Mouse (Mus musculus) midbrain, embryonic 16.5 days (tissue): ENCODE data around the gene Ccdc85c. TPM values are rescaled to one million over a fixed set of nuclear protein-coding genes. Genes with fewer than 3 reads are reported as not detected.

Experiments
- ATAC-seq: fragments of 200-750 bp; cut with Nextera tagmentation; 2 replicates; pipeline ENCODE4 v1.8.0; 2017; ENCODE audit warnings: moderate TSS enrichment
- H3K27ac ChIP-seq: fragments of 300-500 bp; sonication (generic); 2 replicates; pipeline ENCODE4 v1.5.1; 2014; ENCODE audit warnings: mild to moderate bottlenecking, low read length, mixed read lengths
- H3K27me3 ChIP-seq: fragments of 300-500 bp; sonication (generic); 2 replicates; pipeline ENCODE4 v1.6.1; 2014; ENCODE audit warnings: low read depth, low read length, mixed read lengths; ENCODE audit not compliant: control insufficient read depth, insufficient read depth
- H3K36me3 ChIP-seq: fragments of 300-500 bp; sonication (generic); 2 replicates; pipeline ENCODE4 v1.6.1; 2014; ENCODE audit warnings: mild to moderate bottlenecking, low read length, moderate library complexity, mixed read lengths; ENCODE audit not compliant: control insufficient read depth, insufficient read depth
- H3K4me1 ChIP-seq: fragments of 300-500 bp; sonication (generic); 2 replicates; pipeline ENCODE4 v1.6.1; 2014; ENCODE audit warnings: mild to moderate bottlenecking, low read length, mixed read lengths; ENCODE audit not compliant: control insufficient read depth, insufficient read depth
- H3K4me2 ChIP-seq: fragments of 300-500 bp; sonication (generic); 2 replicates; pipeline ENCODE4 v1.6.1; 2014; ENCODE audit warnings: mild to moderate bottlenecking, low read length, mixed read lengths
- H3K4me3 ChIP-seq: fragments of 300-500 bp; sonication (generic); 2 replicates; pipeline ENCODE4 v1.5.1; 2014; ENCODE audit warnings: low read depth, mild to moderate bottlenecking, low read length, moderate library complexity, mixed read lengths
- H3K9ac ChIP-seq: fragments of 300-500 bp; sonication (generic); 2 replicates; pipeline ENCODE4 v1.6.1; 2014; ENCODE audit warnings: low read depth, low read length, mixed read lengths
- H3K9me3 ChIP-seq: fragments of 300-500 bp; sonication (generic); replicated peaks from 2 replicates; pipeline ENCODE4 v1.6.1; 2014; ENCODE audit warnings: mild to moderate bottlenecking, low read length, mixed read lengths; ENCODE audit not compliant: control insufficient read depth, poor library complexity, severe bottlenecking
- WGBS: fragments of 180-500 bp; shearing (Covaris S2); extraction: QIAGEN DNeasy Blood & Tissue Kit; methylation state at CpG from one replicate; pipeline ENCODE4 v1.1.7; 2014; 5-methylcytosine and 5-hydroxymethylcytosine counted together
- polyA plus RNA-seq: library from polyadenylated mRNA; unstranded; fragments of >200 nt; fragmentation: Nextera tagmentation; extraction: Ambion mirVana; gene quantifications from 2 replicates; pipeline ENCODE4 v1.2.1, GENCODE M21; 2015

The Ccdc85c gene
- polyA plus RNA-seq, 1 experiment from 2014 or later, result 13.2 TPM

GRCm38 (mm10) chr12:108176366-108176765, 98.9 kb downstream of the Ccdc85c start:
- Histone ChIP-seq H3K4me1 (peaks cover 29% of the 10 kb centered on the region), H3K4me3 (no peak overlapping the region), H3K9ac (no peak overlapping the region), H3K9me3 (no peaks in the 10 kb centered on the region), H3K4me2 (no peak overlapping the region), H3K27me3 (no peaks in the 10 kb centered on the region), H3K27ac (no peak overlapping the region), H3K36me3 (no peaks in the 10 kb centered on the region)
- no peak for ATAC-seq
- WGBS, result 78% methylated on average over 3 of the region's 3 CpGs

DNA sequence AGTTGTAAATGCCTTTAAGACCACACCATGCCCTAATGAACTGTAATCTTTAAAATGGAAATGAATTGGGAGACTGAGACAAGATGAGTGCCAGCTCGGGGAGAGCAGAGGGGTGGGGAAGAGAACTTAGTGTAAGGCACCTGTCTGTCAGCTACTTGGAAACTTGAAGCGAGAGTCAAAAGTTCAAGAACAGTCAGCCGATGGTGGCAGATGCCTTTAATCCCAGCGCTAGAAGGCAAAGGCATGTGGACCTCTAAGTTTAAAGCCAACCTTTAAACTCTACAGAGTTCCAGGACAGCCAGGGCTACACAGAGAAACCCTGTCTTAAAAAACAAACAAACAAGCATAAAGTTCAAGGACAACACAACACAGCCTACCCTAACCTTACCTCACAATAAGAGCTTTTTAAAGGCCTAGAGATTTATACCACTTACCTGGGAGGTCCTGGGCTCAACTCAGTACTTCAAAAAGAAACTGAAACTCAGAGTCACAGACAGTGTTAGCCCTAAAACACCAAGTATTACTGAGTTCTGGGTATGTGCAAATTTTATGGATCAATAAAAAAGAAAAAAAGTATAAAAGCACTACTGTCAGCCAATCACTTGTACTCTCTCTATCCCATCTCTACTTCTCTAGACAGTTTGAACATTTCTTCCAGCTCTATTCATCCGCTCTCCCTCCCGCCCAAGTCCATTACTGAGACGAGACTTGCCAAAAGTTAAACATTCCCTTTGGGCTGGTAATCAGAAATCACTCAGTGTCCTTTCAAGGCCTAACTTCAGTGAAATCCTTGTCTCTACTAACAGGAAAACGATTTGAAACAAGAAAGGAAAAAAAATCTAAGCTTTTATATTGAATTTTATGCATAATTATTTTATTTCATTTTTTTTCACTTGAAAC, 100.4 kb downstream of the Ccdc85c start:
- ATAC-seq, result no peak
- WGBS, result 85% methylated on average over 8 of the region's 8 CpGs

GRCm38 (mm10) chr12:108172639-108173038, 102.6 kb downstream of the Ccdc85c start:
- Histone ChIP-seq H3K4me1 (peaks cover 12% of the 10 kb centered on the region), H3K27me3 (no peaks in the 10 kb centered on the region), H3K36me3 (no peaks in the 10 kb centered on the region), H3K4me2 (no peak overlapping the region), H3K4me3 (no peak overlapping the region), H3K27ac (no peak overlapping the region), H3K9me3 (no peaks in the 10 kb centered on the region), H3K9ac (no peak overlapping the region)
- no peak for ATAC-seq
- 62% methylated on average over 4 of the region's 4 CpGs for WGBS

More for the DNA sequence above, 100.4 kb downstream of the Ccdc85c start:
- H3K27me3 ChIP-seq, result no peaks in the 10 kb centered on the region
- no peak overlapping the region for H3K27ac ChIP-seq
- H3K9me3 ChIP-seq, result no peaks in the 10 kb centered on the region
- no peak overlapping the region for H3K4me3 ChIP-seq
- H3K4me2 ChIP-seq, result no peak overlapping the region
- H3K36me3 ChIP-seq, result no peaks in the 10 kb centered on the region
- H3K9ac ChIP-seq, result no peak overlapping the region
- peaks cover 19% of the 10 kb centered on the region for H3K4me1 ChIP-seq

GRCm38 (mm10) chr12:108171336-108171735, 103.9 kb downstream of the Ccdc85c start:
- H3K4me2 ChIP-seq, result no peak overlapping the region
- H3K9me3 ChIP-seq, result no peaks in the 10 kb centered on the region
- H3K9ac ChIP-seq, result no peak overlapping the region
- H3K36me3 ChIP-seq, result no peaks in the 10 kb centered on the region
- no peak for ATAC-seq
- no peaks in the 10 kb centered on the region for H3K27me3 ChIP-seq
- peaks cover 3% of the 10 kb centered on the region; the same call in 1 of the 2 replicates for H3K4me1 ChIP-seq
- no peak overlapping the region for H3K4me3 ChIP-seq
- no peak overlapping the region for H3K27ac ChIP-seq

DNA sequence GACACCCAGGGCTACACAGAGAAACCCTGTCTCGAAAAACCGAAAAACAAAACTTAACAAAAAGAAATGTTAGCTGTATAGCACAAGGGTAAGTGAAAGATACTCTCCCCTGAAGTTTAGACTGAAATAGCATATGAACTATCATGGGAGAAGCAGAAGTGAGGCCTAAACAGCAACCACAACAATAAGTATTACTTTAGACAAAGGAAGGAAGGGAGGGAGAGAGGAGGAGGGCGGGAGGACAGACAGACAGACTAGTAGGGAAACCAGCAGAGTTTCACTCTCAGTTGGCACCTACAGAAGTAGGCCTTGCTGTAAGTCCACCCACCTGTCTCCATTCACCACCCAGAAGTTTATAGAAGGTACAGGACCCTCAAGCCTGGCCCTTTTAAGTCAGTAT, 104.8 kb downstream of the Ccdc85c start:
- no peak overlapping the region for H3K4me3 ChIP-seq
- no peaks in the 10 kb centered on the region for H3K27me3 ChIP-seq
- no peaks in the 10 kb centered on the region for H3K36me3 ChIP-seq
- H3K9me3 ChIP-seq, result no peaks in the 10 kb centered on the region
- no peak overlapping the region for H3K9ac ChIP-seq
- peaks cover 3% of the 10 kb centered on the region; the same call in 1 of the 2 replicates for H3K4me1 ChIP-seq
- WGBS, result 99% methylated on average over 3 of the region's 3 CpGs
- ATAC-seq, result no peak
- H3K4me2 ChIP-seq, result no peak overlapping the region
- no peak overlapping the region for H3K27ac ChIP-seq

- 83% methylated on average over 3 of the region's 3 CpGs for whole genome bisulfite sequencing
- Histone ChIP-seq H3K4me3 (no peak overlapping the region), H3K27me3 (no peaks in the 10 kb centered on the region), H3K27ac (no peak overlapping the region), H3K9me3 (no peaks in the 10 kb centered on the region), H3K4me1 (peaks cover 3% of the 10 kb centered on the region; the same call in 1 of the 2 replicates), H3K36me3 (no peaks in the 10 kb centered on the region), H3K4me2 (no peak overlapping the region), H3K9ac (no peak overlapping the region)
- no peak for ATAC-seq
Observed at GRCm38 (mm10) chr12:108168909-108169308, 106.3 kb downstream of the Ccdc85c start.

- Histone ChIP-seq H3K4me2 (no peak overlapping the region), H3K9ac (no peak overlapping the region), H3K36me3 (peaks cover 10% of the 10 kb centered on the region; the same call in 1 of the 2 replicates), H3K9me3 (no peaks in the 10 kb centered on the region), H3K4me1 (no peaks in the 10 kb centered on the region), H3K27ac (no peak overlapping the region), H3K27me3 (no peaks in the 10 kb centered on the region), H3K4me3 (no peak overlapping the region)
- 75% methylated on average over 3 of the region's 3 CpGs for WGBS
- ATAC-seq, result no peak
Observed at GRCm38 (mm10) chr12:108163706-108164105, 111.5 kb downstream of the Ccdc85c start.

DNA sequence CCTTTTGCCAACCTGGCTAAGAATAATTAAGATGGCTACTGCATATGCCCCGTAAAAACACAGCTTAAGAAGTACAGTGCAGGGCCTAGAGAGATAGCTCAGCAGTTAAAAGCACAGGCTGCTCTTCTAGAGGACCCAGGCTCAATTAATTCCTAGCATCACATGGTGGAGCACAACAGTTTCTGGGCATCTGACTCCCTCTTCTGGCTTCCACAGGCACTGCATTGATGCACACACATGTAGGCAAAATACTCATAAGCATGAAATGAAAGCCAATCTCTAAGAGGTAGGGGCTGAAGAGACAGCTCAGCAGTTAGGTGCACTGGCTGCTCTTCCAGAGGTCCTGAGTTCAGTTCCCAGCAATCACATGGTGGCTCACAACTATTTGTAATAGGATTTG, 113.2 kb downstream of the Ccdc85c start:
- Histone ChIP-seq H3K9ac (no peak overlapping the region), H3K27ac (no peak overlapping the region), H3K9me3 (no peaks in the 10 kb centered on the region), H3K4me3 (no peak overlapping the region), H3K4me2 (no peak overlapping the region), H3K27me3 (no peaks in the 10 kb centered on the region), H3K4me1 (no peaks in the 10 kb centered on the region), H3K36me3 (peaks cover 13% of the 10 kb centered on the region)
- 92% methylated on average over 1 of the region's 1 CpGs for WGBS
- ATAC-seq, result no peak

DNA sequence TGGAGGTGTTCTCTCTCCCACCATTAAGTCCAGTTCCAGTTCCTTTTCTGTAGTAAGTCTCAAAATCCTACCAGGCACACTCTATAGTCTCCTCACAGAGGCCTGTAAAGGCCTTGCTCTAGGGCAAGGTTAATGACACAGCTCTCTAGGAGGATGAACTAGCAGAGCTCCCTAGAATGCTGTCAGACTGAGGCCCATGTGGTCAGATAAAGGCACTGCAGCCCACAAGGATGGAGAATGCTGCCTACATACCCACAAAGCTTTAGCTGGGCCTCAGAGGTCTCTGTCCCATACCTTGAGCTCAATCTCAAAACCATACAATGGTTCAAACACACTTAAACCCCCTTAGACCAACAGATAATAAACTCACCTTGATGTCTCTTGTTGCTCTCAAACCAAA, 115.4 kb downstream of the Ccdc85c start:
- Histone ChIP-seq H3K4me1 (no peaks in the 10 kb centered on the region), H3K9ac (no peak overlapping the region), H3K4me3 (no peak overlapping the region), H3K4me2 (no peak overlapping the region), H3K27ac (no peak overlapping the region), H3K27me3 (no peaks in the 10 kb centered on the region), H3K9me3 (no peaks in the 10 kb centered on the region), H3K36me3 (peaks cover 13% of the 10 kb centered on the region)
- no peak for ATAC-seq
